ENCODE assay signal across 17 mouse cellular contexts in the genomic region with DNA sequence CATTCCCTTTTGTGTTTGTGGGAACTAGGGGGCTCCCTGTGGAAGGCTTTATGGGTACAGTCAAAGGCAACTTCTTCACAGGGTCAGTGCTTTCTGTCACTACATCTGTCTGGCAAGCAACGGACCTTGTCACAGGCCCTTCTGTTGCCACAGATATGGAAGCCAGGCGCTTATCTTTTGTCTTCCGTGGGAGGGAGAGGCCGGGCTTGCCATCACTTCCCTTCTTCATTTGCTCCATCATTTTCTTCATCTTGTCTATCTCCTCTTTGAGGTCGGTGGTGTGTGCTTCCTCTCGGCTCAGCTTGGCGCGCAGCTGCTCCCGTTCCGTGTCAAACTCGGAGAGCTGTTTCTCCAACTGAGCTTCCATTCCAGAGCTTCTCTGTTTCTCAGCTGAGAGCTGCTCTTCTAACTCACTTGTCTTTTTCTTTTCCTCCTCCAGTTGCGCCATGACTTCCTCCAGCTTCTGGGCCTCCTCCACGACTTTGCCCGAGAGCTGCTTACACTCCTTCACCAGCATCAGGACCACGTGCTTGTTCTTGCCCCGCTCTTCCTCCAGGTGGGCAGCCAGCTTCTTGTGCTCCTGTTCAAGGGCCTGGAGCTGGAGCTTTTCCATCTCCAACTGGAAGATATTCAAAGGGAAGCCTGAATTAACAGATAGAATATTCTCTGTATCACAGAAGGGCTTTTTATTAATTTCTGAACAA.
A peak's percentile ranks its signal among the peaks of the same experiment; 100 is the strongest.
DNase-seq lines count a peak whose midpoint lies in the region; ATAC-seq and TF ChIP-seq lines count a peak whose summit lies in the region.
"Had no signal": no experiment of that assay in that cellular context is flagged by ENCODE, and none has a peak within 500 bp of the region (broad histone marks: within the 10 kb centered on the region; RNA-seq: fewer than 3 reads in every experiment).

No protein-coding gene starts in this region.

- peak overlapping the region; percentile 69 for H3K27ac ChIP-seq in layer of hippocampus, adult 2 months
- H3K27ac ChIP-seq in liver, embryonic 14.5 days, result peak overlapping the region; percentile 70
- no peak overlapping the region for H3K27ac ChIP-seq in stomach, embryonic 15.5 days
- H3K27ac ChIP-seq: embryonic facial prominence, embryonic 12.5 days; forebrain, embryonic 12.5 days; hindbrain, embryonic 10.5 days; limb, embryonic 13.5 days; midbrain, embryonic 10.5 days had no signal

- no peak for DNase-seq in layer of hippocampus, adult 2 months (ENCODE audit: low spot score in 2 of 2)
- DNase-seq in layer of hippocampus, adult 11-12 months (ENCODE audit: low spot score), result no peak
- peak; percentile 73 to 82 (median 75) for DNase-seq in liver, embryonic 14.5 days (ENCODE audit: low read depth in 3 of 3, low spot score in 3 of 3)
- DNase-seq in thymus, postnatal 4 days, result no peak
- DNase-seq in urinary bladder, postnatal 25 days (ENCODE audit: low spot score), result no peak
- DNase-seq: cerebellum, postnatal 25 days; kidney, postnatal 36 days; lung, postnatal 10 days had no signal

- H3K36me3 ChIP-seq in liver, embryonic 14.5 days (replicated peaks; ENCODE audit: control insufficient read depth, insufficient read depth, low read depth), result no peaks in the 10 kb centered on the region
- H3K36me3 ChIP-seq in stomach, embryonic 15.5 days, result no peaks in the 10 kb centered on the region

- H3K9ac ChIP-seq in liver, embryonic 14.5 days (replicated peaks), result peak overlapping the region; percentile 59
- H3K9ac ChIP-seq in stomach, embryonic 15.5 days, result no peak overlapping the region
- H3K9ac ChIP-seq: embryonic facial prominence, embryonic 12.5 days; forebrain, embryonic 12.5 days; limb, embryonic 13.5 days had no signal

- H3K27me3 ChIP-seq in liver, embryonic 14.5 days (ENCODE audit: control insufficient read depth, insufficient read depth, low read length), result no peaks in the 10 kb centered on the region
- no peaks in the 10 kb centered on the region for H3K27me3 ChIP-seq in stomach, embryonic 15.5 days (replicated peaks)
- H3K27me3 ChIP-seq: embryonic facial prominence, embryonic 12.5 days; forebrain, embryonic 12.5 days; limb, embryonic 13.5 days had no signal

- H3K4me2 ChIP-seq in liver, embryonic 14.5 days (ENCODE audit: low read depth), result peak overlapping the region; percentile 71
- no peak overlapping the region for H3K4me2 ChIP-seq in stomach, embryonic 15.5 days
- H3K4me2 ChIP-seq: embryonic facial prominence, embryonic 12.5 days; forebrain, embryonic 12.5 days; limb, embryonic 13.5 days had no signal

- TF ChIP-seq CTCF in layer of hippocampus, adult 2 months (conservative IDR thresholded peaks at IDR 0.05), result no peak
- peak; percentile 23 for TF ChIP-seq CTCF in liver, embryonic 14.5 days (IDR thresholded peaks at IDR 0.05; ENCODE audit: low read depth)

- peak; percentile 94 for TF ChIP-seq EP300 in liver, embryonic 14.5 days (IDR thresholded peaks at IDR 0.05; ENCODE audit: low read depth)

- peak; percentile 71 for ATAC-seq in common myeloid progenitor, adult 5-6 weeks (replicated peaks; ENCODE audit: low read depth, poor library complexity, severe bottlenecking)
- ATAC-seq in liver, embryonic 14.5 days (ENCODE audit: insufficient read depth), result peak; percentile 94
- peak; percentile 90 for ATAC-seq in stomach, embryonic 15.5 days (ENCODE audit: insufficient read depth, low FRiP score, low read depth)
- ATAC-seq: CD4-positive, CD25-positive, alpha-beta regulatory T cell, adult 4 months; Patski had no signal

- no peaks in the 10 kb centered on the region for H3K9me3 ChIP-seq in liver, embryonic 14.5 days (ENCODE audit: control insufficient read depth, low read length)
- no peaks in the 10 kb centered on the region for H3K9me3 ChIP-seq in stomach, embryonic 15.5 days
- H3K9me3 ChIP-seq: embryonic facial prominence, embryonic 12.5 days; forebrain, embryonic 12.5 days; hindbrain, embryonic 10.5 days; limb, embryonic 13.5 days; midbrain, embryonic 10.5 days had no signal

- H3K4me3 ChIP-seq in layer of hippocampus, adult 2 months, result no peak overlapping the region
- H3K4me3 ChIP-seq in liver, embryonic 14.5 days (ENCODE audit: insufficient read depth in 1 of 2, low read depth in 2 of 2, low read length in 2 of 2), result peak overlapping the region; percentile 54 to 58
- no peak overlapping the region for H3K4me3 ChIP-seq in stomach, embryonic 15.5 days (replicated peaks)
- H3K4me3 ChIP-seq: embryonic facial prominence, embryonic 12.5 days; forebrain, embryonic 12.5 days; hindbrain, embryonic 10.5 days; limb, embryonic 13.5 days; midbrain, embryonic 10.5 days had no signal

- H3K4me1 ChIP-seq in liver, embryonic 14.5 days (replicated peaks; ENCODE audit: control insufficient read depth in 2 of 2, insufficient read depth in 2 of 2, low read length in 1 of 2), result peaks cover 20 to 35% of the 10 kb centered on the region in 2 experiments
- no peaks in the 10 kb centered on the region for H3K4me1 ChIP-seq in stomach, embryonic 15.5 days
- H3K4me1 ChIP-seq: embryonic facial prominence, embryonic 12.5 days; forebrain, embryonic 12.5 days; hindbrain, embryonic 10.5 days; midbrain, embryonic 10.5 days had no signal

- WGBS in liver, embryonic 14.5 days (ENCODE audit: insufficient replicate concordance), result 29% methylated on average over 16 of the region's 16 CpGs
- 87% methylated on average over 16 of the region's 16 CpGs for WGBS in stomach, embryonic 15.5 days

Comparison
In these comparisons a context has a peak if more than half of its experiments do, and no peak if none do; other contexts are left out.
1. DNase-seq: peak in liver, embryonic 14.5 days (3 of 3); none in layer of hippocampus, adult 2 months (0 of 2), layer of hippocampus, adult 11-12 months (single experiment), thymus, postnatal 4 days (single experiment) and urinary bladder, postnatal 25 days (single experiment).
2. H3K4me3 ChIP-seq: peak in liver, embryonic 14.5 days (2 of 2); none in layer of hippocampus, adult 2 months (single experiment) and stomach, embryonic 15.5 days (single experiment).
3. Peak in every context shown above with its lines, with median percentiles within 50 percentile points of each other: ATAC-seq.